Mouse (Mus musculus): ENCODE measurements around the gene Olfr156. TPM values are rescaled to one million over a fixed set of nuclear protein-coding genes. Genes with fewer than 3 reads are reported as not detected.
"Not testable (repeated sequence)": the region's sequence is repeated elsewhere in the genome, so short reads cannot be mapped to it uniquely, and the experiment has no call there.

Gene Olfr156
- polyA plus RNA-seq, 1 experiment from 2014 or later, result not detected

DNA sequence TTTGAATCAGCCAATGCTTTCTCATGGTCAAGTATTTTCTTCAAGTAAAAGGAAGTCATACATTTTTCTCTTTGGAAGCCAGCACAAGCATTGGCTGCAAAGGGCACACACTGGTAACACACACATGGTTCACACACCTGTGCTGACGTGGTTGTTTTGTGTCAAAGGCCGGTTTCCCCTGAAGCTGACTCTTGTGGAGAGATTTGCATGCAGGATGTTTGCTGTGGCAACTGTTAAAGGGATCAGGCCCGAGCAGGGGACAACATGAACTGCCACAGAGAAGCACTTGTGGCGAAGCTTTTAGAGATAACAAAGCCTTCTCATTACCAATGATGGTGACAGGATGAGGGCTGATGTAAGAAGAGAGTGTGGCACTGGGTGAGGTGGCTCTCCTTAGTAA is 11.1 kb upstream of the Olfr156 start:
- WGBS, result 33% methylated on average over 4 of the region's 4 CpGs
- no peak for ATAC-seq (replicated peaks; ENCODE audit: extremely low read depth, insufficient read depth, low FRiP score)
- H3K36me3 ChIP-seq (ENCODE audit: control insufficient read depth, insufficient read depth), result no peaks in the 10 kb centered on the region
- H3K4me3 ChIP-seq (ENCODE audit: low read length), result no peak overlapping the region
- no peak overlapping the region for H3K9ac ChIP-seq (ENCODE audit: low read length)
- H3K4me1 ChIP-seq (ENCODE audit: control insufficient read depth, insufficient read depth, low read length), result peaks cover 6% of the 10 kb centered on the region; the same call in 1 of the 2 replicates
- no peaks in the 10 kb centered on the region for H3K27me3 ChIP-seq (ENCODE audit: control insufficient read depth, insufficient read depth, low read length)
- H3K27ac ChIP-seq (ENCODE audit: low read length), result no peak overlapping the region
- no peak overlapping the region for H3K4me2 ChIP-seq (ENCODE audit: low read depth, low read length)
- H3K9me3 ChIP-seq (replicated peaks; ENCODE audit: control insufficient read depth, low read length), result no peaks in the 10 kb centered on the region

DNA sequence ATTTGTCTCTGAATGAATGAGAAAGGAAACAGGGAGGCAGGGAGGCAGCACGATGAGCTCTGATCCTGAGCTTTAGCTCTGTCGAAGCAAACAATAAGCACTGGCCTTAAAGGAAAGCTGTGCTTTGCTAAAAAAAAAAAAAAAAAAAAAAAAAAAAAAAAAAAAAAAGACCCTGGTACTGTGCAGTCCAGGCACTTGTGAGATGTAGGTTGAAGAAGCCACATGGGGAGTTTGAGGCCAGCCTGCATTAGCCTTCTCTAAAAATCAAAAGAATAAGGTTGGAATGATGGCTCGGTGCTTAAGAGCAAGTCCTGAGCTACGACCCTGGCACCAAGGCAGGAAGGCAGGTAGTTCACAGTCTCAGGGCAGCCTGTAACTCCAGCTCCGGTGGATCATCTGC is 10.1 kb upstream of the Olfr156 start:
- Histone ChIP-seq H3K4me2 (ENCODE audit: low read depth, low read length) (no peak overlapping the region), H3K27me3 (ENCODE audit: control insufficient read depth, insufficient read depth, low read length) (no peaks in the 10 kb centered on the region; the same call in 1 of the 2 replicates), H3K27ac (ENCODE audit: low read length) (no peak overlapping the region), H3K36me3 (ENCODE audit: control insufficient read depth, insufficient read depth) (no peaks in the 10 kb centered on the region), H3K9ac (ENCODE audit: low read length) (no peak overlapping the region), H3K4me1 (ENCODE audit: control insufficient read depth, insufficient read depth, low read length) (peaks cover 6% of the 10 kb centered on the region; the same call in 1 of the 2 replicates), H3K9me3 (replicated peaks; ENCODE audit: control insufficient read depth, low read length) (no peaks in the 10 kb centered on the region), H3K4me3 (ENCODE audit: low read length) (no peak overlapping the region)
- WGBS, result 64% methylated on average over 5 of the region's 5 CpGs
- no peak for ATAC-seq (replicated peaks; ENCODE audit: extremely low read depth, insufficient read depth, low FRiP score)

DNA sequence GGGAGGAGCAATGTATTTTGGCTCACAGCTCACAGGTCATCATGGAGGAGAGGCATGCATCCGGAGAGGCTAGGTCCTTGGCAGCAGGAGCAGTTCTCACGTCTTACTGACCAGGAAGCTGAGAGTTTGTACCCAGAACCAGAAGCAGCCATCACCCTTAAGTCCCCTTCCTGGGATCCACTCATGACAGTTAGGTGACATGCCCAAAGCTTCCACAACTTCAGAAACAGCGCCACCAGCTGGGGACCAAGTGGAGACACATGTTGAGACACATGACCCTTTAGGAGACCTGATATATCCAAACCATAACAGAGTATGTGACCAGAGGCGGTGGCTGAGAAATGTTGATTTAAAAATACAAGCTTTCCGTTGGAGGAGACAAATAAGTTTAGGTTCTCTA is 8.3 kb upstream of the Olfr156 start:
- no peak overlapping the region for H3K4me3 ChIP-seq (ENCODE audit: low read length)
- no peaks in the 10 kb centered on the region for H3K36me3 ChIP-seq (ENCODE audit: control insufficient read depth, insufficient read depth)
- no peaks in the 10 kb centered on the region for H3K9me3 ChIP-seq (replicated peaks; ENCODE audit: control insufficient read depth, low read length)
- H3K9ac ChIP-seq (ENCODE audit: low read length), result no peak overlapping the region
- no peaks in the 10 kb centered on the region for H3K4me1 ChIP-seq (ENCODE audit: control insufficient read depth, insufficient read depth, low read length)
- H3K27me3 ChIP-seq (ENCODE audit: control insufficient read depth, insufficient read depth, low read length), result no peaks in the 10 kb centered on the region; the same call in none of the 2 replicates
- no peak for ATAC-seq (replicated peaks; ENCODE audit: extremely low read depth, insufficient read depth, low FRiP score)
- WGBS, result 65% methylated on average over 5 of the region's 5 CpGs
- no peak overlapping the region for H3K27ac ChIP-seq (ENCODE audit: low read length)
- H3K4me2 ChIP-seq (ENCODE audit: low read depth, low read length), result no peak overlapping the region

DNA sequence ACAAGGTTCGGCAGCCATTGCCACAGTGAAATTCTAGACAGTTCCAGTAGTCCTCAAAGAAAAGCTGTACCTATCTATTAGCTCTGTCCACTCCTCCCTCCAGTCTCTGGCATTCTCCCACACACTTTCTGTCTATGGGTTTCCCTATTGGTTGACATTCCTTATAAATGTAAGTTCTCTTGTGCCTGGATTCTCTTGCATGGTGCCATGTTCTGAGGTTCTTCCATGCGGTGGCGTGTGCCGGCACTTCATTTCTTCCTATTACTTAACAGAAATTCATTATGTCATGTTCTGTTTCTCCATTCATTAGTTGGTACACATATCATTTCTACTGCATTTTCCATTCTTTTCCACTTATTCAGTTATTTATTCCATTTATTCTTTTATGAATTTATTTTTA is 5.1 kb upstream of the Olfr156 start:
- Histone ChIP-seq H3K4me1 (ENCODE audit: control insufficient read depth, insufficient read depth, low read length) (no peaks in the 10 kb centered on the region), H3K4me2 (ENCODE audit: low read depth, low read length) (no peak overlapping the region), H3K9ac (ENCODE audit: low read length) (no peak overlapping the region), H3K9me3 (replicated peaks; ENCODE audit: control insufficient read depth, low read length) (no peaks in the 10 kb centered on the region), H3K27me3 (ENCODE audit: control insufficient read depth, insufficient read depth, low read length) (no peaks in the 10 kb centered on the region; the same call in none of the 2 replicates), H3K4me3 (ENCODE audit: low read length) (no peak overlapping the region), H3K36me3 (ENCODE audit: control insufficient read depth, insufficient read depth) (no peaks in the 10 kb centered on the region), H3K27ac (ENCODE audit: low read length) (no peak overlapping the region)
- WGBS, result 89% methylated on average over 4 of the region's 4 CpGs
- ATAC-seq (replicated peaks; ENCODE audit: extremely low read depth, insufficient read depth, low FRiP score), result no peak

DNA sequence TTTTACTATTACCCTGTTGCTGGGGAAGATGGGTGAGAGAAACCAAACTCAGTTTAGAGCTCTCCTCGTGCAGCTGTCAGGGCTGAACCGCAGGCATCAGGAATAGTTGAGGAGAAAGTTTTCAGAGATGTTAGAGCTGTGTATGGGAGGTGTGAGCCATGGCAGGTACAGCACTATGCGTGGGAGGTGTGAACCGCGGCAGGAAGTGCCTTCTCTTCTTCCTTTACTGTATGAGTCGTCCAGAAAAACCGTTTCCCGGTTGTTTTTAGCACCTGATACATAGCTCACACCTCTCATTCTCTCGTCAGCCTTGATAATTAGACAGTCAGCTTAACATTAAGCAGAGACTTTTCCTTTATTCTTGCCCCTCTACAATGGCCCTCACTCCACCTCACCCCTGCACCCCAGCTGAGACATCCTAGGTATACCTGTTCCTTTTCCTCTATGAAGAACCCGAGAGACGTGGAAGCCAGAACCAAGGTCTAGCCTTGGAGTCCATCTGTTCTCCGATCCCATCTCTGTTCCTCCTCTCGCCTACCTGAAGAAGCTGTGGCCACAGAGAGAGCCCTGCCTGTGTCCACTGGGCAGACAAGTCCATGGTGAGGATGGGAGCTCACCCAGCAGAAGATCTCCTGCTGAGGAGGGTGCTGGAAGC is 672 bp downstream of the Olfr156 start:
- H3K4me2 ChIP-seq (ENCODE audit: low read depth, low read length), result no peak overlapping the region
- H3K9ac ChIP-seq (ENCODE audit: low read length), result no peak overlapping the region
- no peak for ATAC-seq (replicated peaks; ENCODE audit: extremely low read depth, insufficient read depth, low FRiP score)
- no peaks in the 10 kb centered on the region for H3K9me3 ChIP-seq (replicated peaks; ENCODE audit: control insufficient read depth, low read length)
- 58% methylated on average over 13 of the region's 13 CpGs for WGBS
- no peaks in the 10 kb centered on the region for H3K4me1 ChIP-seq (ENCODE audit: control insufficient read depth, insufficient read depth, low read length)
- no peaks in the 10 kb centered on the region for H3K27me3 ChIP-seq (ENCODE audit: control insufficient read depth, insufficient read depth, low read length)
- no peak overlapping the region for H3K4me3 ChIP-seq (ENCODE audit: low read length)
- no peaks in the 10 kb centered on the region for H3K36me3 ChIP-seq (ENCODE audit: control insufficient read depth, insufficient read depth)
- H3K27ac ChIP-seq (ENCODE audit: low read length), result no peak overlapping the region

DNA sequence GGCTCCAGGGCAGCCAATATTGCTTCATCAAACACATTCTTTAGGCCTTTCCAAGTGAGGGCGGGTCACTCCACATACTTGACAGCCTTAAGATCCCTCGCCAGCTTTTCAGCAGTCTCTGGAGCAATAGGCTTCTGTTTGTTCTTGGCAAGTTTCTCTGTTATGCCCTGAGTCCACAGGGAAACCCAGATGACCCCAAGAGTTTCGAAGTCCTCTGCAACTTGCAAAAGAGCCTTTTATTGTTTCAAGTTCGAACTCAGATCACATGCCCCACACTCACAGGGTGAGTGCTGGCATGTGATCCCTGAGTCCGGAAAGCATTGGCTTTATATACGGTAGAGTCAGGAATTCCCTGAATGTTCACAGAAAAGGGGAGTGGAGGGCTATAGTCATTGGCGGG is 24.8 kb downstream of the Olfr156 start:
- 73% methylated on average over 7 of the region's 7 CpGs for WGBS
- Histone ChIP-seq H3K4me1 (ENCODE audit: control insufficient read depth, insufficient read depth, low read length) (no peaks in the 10 kb centered on the region), H3K4me2 (ENCODE audit: low read depth, low read length) (no peak overlapping the region), H3K9me3 (replicated peaks; ENCODE audit: control insufficient read depth, low read length) (peaks cover 4% of the 10 kb centered on the region; the same call in 1 of the 2 replicates), H3K27ac (ENCODE audit: low read length) (no peak overlapping the region), H3K27me3 (ENCODE audit: control insufficient read depth, insufficient read depth, low read length) (no peaks in the 10 kb centered on the region), H3K36me3 (ENCODE audit: control insufficient read depth, insufficient read depth) (no peaks in the 10 kb centered on the region), H3K9ac (ENCODE audit: low read length) (no peak overlapping the region), H3K4me3 (ENCODE audit: low read length) (no peak overlapping the region)
- no peak for ATAC-seq (replicated peaks; ENCODE audit: extremely low read depth, insufficient read depth, low FRiP score)

DNA sequence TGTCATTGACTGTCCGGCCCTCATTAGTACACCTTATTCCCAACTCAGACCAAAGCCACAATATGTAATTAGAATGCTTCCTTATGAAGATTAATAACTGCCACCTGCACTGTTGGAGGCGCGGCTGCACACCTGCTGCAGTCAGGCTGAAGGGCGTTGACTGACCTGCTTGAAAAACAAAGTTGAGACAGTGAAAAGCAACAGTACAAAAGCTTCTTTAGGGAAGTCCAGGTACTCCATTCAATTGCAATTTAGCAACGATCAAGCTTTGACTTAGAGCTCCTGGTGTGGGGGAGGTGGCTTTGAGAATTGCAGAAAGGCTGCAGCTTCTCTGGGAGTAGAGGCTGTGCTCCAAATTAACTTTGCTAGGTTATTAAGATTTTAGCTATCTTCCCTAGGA is 27.9 kb downstream of the Olfr156 start:
- H3K9me3 ChIP-seq (replicated peaks; ENCODE audit: control insufficient read depth, low read length); ATAC-seq (replicated peaks; ENCODE audit: extremely low read depth, insufficient read depth, low FRiP score); H3K4me3 ChIP-seq (ENCODE audit: low read length); H3K9ac ChIP-seq (ENCODE audit: low read length); H3K36me3 ChIP-seq (ENCODE audit: control insufficient read depth, insufficient read depth); H3K4me1 ChIP-seq (ENCODE audit: control insufficient read depth, insufficient read depth, low read length); H3K27ac ChIP-seq (ENCODE audit: low read length); H3K27me3 ChIP-seq (ENCODE audit: control insufficient read depth, insufficient read depth, low read length); H3K4me2 ChIP-seq (ENCODE audit: low read depth, low read length): not testable (repeated sequence)
- 80% methylated on average over 5 of the region's 5 CpGs for WGBS

DNA sequence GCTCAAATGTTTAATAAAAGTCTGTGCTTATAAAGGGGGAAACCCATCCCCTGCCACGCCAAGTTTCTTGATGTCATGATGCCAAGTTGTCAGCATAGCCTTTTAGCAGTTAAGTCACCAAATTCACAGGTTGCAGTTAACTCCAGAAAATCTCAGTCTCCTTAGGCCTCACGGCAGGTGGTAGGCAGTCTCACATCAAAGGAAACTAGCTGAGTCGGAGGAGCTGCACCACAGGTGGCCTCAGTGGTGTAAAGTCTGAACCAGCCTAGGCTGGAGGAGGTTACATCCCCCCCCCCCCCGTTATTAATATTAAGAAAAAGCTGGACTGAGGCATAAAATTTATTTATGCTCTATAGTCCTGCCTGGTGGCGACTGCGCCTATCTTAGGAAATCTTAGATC is 28.4 kb downstream of the Olfr156 start:
- 65% methylated on average over 6 of the region's 6 CpGs for WGBS
- no peak for ATAC-seq (replicated peaks; ENCODE audit: extremely low read depth, insufficient read depth, low FRiP score)
- H3K27ac ChIP-seq (ENCODE audit: low read length), result no peak overlapping the region
- no peaks in the 10 kb centered on the region for H3K4me1 ChIP-seq (ENCODE audit: control insufficient read depth, insufficient read depth, low read length)
- no peaks in the 10 kb centered on the region for H3K9me3 ChIP-seq (replicated peaks; ENCODE audit: control insufficient read depth, low read length)
- no peak overlapping the region for H3K9ac ChIP-seq (ENCODE audit: low read length)
- H3K4me2 ChIP-seq (ENCODE audit: low read depth, low read length), result no peak overlapping the region
- H3K27me3 ChIP-seq (ENCODE audit: control insufficient read depth, insufficient read depth, low read length), result no peaks in the 10 kb centered on the region
- H3K4me3 ChIP-seq (ENCODE audit: low read length), result no peak overlapping the region
- no peaks in the 10 kb centered on the region for H3K36me3 ChIP-seq (ENCODE audit: control insufficient read depth, insufficient read depth)

DNA sequence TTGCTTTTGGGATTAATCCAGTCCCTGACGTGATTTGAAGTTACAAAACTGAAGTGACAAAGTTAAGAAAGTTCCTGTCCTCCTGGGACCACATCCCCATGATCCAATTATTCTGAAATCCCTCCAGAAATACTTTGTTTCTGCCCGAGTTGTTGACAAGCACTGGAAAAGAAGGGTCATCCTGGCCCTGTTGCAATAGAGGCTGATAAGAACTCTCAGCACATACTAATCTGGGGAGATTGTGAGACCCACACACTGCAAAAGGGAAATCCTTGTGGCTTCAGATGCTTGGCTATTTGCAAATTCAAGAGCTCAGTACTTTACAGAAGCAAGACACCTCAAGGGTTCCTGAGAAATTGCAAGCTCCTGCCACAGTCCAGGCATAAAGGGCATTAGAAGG is 51.4 kb downstream of the Olfr156 start:
- WGBS, result 15% methylated on average over 2 of the region's 2 CpGs
- Histone ChIP-seq H3K4me3 (ENCODE audit: low read length) (no peak overlapping the region), H3K9me3 (replicated peaks; ENCODE audit: control insufficient read depth, low read length) (no peaks in the 10 kb centered on the region; the same call in 1 of the 2 replicates), H3K4me2 (ENCODE audit: low read depth, low read length) (no peak overlapping the region), H3K27ac (ENCODE audit: low read length) (no peak overlapping the region), H3K36me3 (ENCODE audit: control insufficient read depth, insufficient read depth) (no peaks in the 10 kb centered on the region), H3K27me3 (ENCODE audit: control insufficient read depth, insufficient read depth, low read length) (no peaks in the 10 kb centered on the region), H3K9ac (ENCODE audit: low read length) (no peak overlapping the region), H3K4me1 (ENCODE audit: control insufficient read depth, insufficient read depth, low read length) (peaks cover 4% of the 10 kb centered on the region; the same call in 1 of the 2 replicates)
- no peak for ATAC-seq (replicated peaks; ENCODE audit: extremely low read depth, insufficient read depth, low FRiP score)

Measured in heart, embryonic 16.5 days (tissue).